Mouse (Mus musculus) liver, embryonic 14.5 days (tissue): Measurements from ENCODE around the gene Zfp981.
"Not testable (repeated sequence)": the region's sequence is repeated elsewhere in the genome, so short reads cannot be mapped to it uniquely, and the experiment has no call there.

Experiments
- CTCF ChIP-seq: IDR thresholded peaks from 2 replicates; pipeline ENCODE4 v1.5.1; 2016; ENCODE audit warnings: antibody characterized with exemption, low read depth, control low read depth
- EP300 ChIP-seq: IDR thresholded peaks from 2 replicates; pipeline ENCODE4 v1.6.1; 2016; ENCODE audit warnings: antibody characterized with exemption, low read depth

DNA sequence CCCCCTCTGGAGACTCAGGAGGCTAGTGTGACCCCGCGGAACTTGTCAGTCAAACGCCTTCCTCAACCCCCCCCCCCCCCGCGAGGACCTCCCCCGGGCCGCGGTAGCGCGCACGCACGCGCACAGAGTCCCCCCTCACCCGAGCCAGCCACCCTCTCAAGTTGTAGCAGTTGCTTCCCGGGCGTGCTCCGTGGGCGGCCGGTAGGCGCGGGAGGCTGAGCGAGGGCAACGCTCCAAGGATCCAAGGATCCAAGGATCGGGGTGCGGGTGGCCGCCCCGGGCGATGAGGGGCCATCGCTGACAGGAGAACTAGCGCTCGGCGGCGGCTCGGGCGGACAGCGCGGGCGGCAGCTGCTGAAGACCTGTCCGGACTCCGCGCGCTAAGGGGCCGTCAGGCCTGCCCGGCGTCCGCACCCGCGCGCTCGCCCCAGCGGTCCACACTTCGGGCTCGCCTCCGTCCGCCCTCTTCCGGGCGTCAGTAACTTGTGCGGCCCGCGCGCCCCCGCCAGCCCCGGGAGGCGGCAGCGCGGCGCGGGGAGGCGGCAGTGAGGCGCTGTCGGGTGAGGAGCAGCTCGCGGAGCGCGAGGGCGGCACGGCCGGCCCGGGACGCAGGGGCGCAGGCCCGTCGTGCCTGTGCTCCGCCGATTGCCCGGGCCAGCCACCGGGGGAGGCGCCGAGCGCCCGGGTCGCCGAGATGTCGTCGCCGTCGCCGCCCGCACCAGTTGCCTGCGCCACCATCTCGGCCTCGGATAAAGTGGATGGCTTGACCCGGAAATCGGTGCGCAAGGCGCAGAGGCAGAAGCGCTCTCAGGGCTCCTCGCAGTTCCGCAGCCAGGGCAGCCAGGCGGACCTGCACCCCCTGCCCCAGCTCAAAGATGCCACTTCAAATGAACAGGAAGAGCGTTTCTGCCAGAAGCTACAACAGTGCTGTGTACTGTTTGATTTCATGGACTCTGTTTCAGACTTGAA, 78.4 kb downstream of the Zfp981 start:
- TF ChIP-seq EP300, CTCF: not testable (repeated sequence)
